Mouse (Mus musculus) hindbrain, embryonic 15.5 days (tissue): ENCODE data around the gene Anp32e. TPM values are rescaled to one million over a fixed set of nuclear protein-coding genes. Genes with fewer than 3 reads are reported as not detected.
"Not testable (repeated sequence)": the region's sequence is repeated elsewhere in the genome, so short reads cannot be mapped to it uniquely, and the experiment has no call there.

Experiments used
- ATAC-seq: fragments of 200-750 bp; cut with Nextera tagmentation; 2 replicates; pipeline ENCODE4 v1.8.0; 2017; ENCODE audit warnings: low read depth, moderate number of reproducible peaks, moderate TSS enrichment; ENCODE audit not compliant: low FRiP score
- H3K27ac ChIP-seq: fragments of 300-500 bp; sonication (generic); replicated peaks from 2 replicates; pipeline ENCODE4 v1.5.1; 2015; ENCODE audit warnings: mild to moderate bottlenecking, inconsistent platforms
- H3K27me3 ChIP-seq: fragments of 300-500 bp; sonication (generic); 2 replicates; pipeline ENCODE4 v1.6.1; 2015; ENCODE audit warnings: control low read depth, inconsistent platforms
- H3K36me3 ChIP-seq: fragments of 300-500 bp; sonication (generic); 2 replicates; pipeline ENCODE4 v1.6.1; 2015; ENCODE audit warnings: control low read depth, inconsistent platforms
- H3K4me1 ChIP-seq: fragments of 300-500 bp; sonication (generic); replicated peaks from 2 replicates; pipeline ENCODE4 v1.6.1; 2015; ENCODE audit warnings: control low read depth, inconsistent platforms
- H3K4me2 ChIP-seq: fragments of 300-500 bp; sonication (generic); 2 replicates; pipeline ENCODE4 v1.6.1; 2015; ENCODE audit warnings: moderate library complexity, mild to moderate bottlenecking, inconsistent platforms
- H3K4me3 ChIP-seq: fragments of 300-500 bp; sonication (generic); 2 replicates; pipeline ENCODE4 v1.5.1; 2015; ENCODE audit warnings: mild to moderate bottlenecking, inconsistent platforms
- H3K9ac ChIP-seq: fragments of 300-500 bp; sonication (generic); 2 replicates; pipeline ENCODE4 v1.6.1; 2015; ENCODE audit warnings: inconsistent platforms
- H3K9me3 ChIP-seq: fragments of 300-500 bp; sonication (generic); 2 replicates; pipeline ENCODE4 v1.6.1; 2016; ENCODE audit warnings: control low read depth, inconsistent platforms
- WGBS: fragments of 180-500 bp; shearing (Covaris S2); methylation state at CpG from one replicate; pipeline ENCODE4 v1.1.7; 2015; 5-methylcytosine and 5-hydroxymethylcytosine counted together
- polyA plus RNA-seq: library from polyadenylated mRNA; unstranded; fragments of >200 nt; fragmentation: Nextera tagmentation; extraction: Ambion mirVana; gene quantifications from 2 replicates; pipeline ENCODE4 v1.2.1, GENCODE M21; 2015

Gene Anp32e
- polyA plus RNA-seq, 1 experiment from 2014 or later = 117 TPM

DNA sequence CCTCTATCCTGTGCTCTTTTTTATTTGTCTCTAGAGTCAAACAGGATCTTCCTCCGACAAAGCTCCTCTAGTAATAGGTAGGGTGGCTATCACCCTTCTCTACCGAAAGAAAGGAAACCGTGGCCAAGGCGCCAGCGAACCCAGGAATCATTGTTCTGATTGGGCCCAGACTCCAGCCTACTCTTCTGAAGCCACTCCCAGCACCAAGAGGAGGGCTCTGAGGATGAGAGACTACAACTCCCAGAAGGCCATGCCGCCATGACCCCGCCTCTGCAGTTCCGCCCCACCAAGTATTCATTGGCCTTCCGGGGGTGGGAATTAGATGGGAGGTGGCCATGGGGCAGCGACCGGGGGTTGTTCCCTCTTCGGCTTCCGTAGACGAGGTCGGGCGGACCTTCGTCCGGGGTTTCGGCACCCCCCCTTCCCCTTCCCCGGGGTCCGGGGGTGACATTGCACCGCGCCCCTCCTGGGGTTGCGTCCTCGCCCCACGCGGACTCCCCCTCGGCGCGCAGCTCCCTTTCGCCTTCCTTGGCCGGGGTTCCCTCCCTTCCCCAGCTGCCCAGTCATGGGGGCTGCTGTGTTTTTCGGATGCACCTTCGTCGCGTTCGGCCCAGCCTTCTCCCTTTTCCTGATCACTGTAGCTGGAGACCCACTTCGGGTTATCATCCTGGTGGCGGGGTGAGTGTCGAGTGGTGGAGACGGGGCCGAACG is 35.3 kb upstream of the Anp32e start, which contains the start of gene Aph1a:
Gene Aph1a (plus strand): TSS at position 364 of the 711 bp plus-strand sequence.
- not testable (repeated sequence) for H3K27me3 ChIP-seq, H3K36me3 ChIP-seq, H3K9me3 ChIP-seq
- Histone ChIP-seq H3K9ac (peak within 1 kb of the TSS; percentile 62), H3K4me2 (peak within 1 kb of the TSS; percentile 64), H3K4me1 (peaks cover 24% of the 10 kb centered on the region), H3K4me3 (peak within 1 kb of the TSS; percentile 56), H3K27ac (peak within 1 kb of the TSS; percentile 76)
- under 1% methylated on average over 25 of the region's 43 CpGs for WGBS
- ATAC-seq = peak; percentile 98

DNA sequence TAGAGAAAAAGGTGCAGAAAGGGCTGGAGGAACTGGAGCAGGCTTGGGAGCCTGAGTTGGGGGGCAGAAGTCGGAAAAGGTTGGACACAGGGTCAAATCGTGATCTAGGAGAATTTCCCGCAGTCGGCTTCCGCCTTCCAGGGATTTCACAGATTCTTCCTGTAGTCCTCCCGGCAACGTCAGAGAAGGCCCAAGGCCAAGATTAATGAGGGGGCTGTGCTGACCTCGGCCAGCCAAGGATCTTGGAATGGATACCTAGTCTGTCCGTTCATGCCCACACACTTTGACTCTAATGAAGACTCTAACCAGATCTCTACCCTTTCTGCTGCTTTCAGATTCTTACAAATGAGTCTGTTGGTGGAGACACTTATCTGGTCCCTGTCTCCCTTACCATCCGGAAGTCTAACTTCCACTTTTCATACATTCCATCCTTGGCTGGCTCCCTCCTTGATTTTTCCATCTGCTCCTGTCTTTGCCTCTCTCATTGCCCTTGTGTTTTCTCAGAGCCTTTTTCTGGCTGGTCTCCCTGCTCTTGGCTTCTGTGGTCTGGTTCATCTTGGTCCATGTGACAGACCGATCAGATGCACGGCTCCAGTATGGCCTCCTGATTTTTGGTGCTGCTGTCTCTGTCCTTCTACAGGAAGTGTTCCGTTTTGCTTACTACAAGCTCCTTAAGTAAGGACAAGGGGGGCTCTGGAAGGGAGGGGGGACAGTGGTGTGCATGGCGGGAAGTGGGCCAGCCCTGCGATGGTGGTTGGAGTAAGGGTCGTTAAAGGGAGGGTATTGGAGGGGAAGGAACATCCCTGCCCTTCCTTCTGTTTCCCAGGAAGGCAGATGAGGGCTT is 34.5 kb upstream of the Anp32e start:
- 16% methylated on average over 16 of the region's 16 CpGs for WGBS
- no peak for ATAC-seq
- H3K4me3 ChIP-seq = peak overlapping the region; percentile 56
- H3K27ac ChIP-seq = peak overlapping the region; percentile 76
- H3K36me3 ChIP-seq = peaks cover 7% of the 10 kb centered on the region; the same call in 1 of the 2 replicates
- H3K9ac ChIP-seq = peak overlapping the region; percentile 62
- H3K27me3 ChIP-seq = no peaks in the 10 kb centered on the region
- peaks cover 24% of the 10 kb centered on the region for H3K4me1 ChIP-seq
- H3K9me3 ChIP-seq = no peaks in the 10 kb centered on the region
- peak overlapping the region; percentile 64 for H3K4me2 ChIP-seq

DNA sequence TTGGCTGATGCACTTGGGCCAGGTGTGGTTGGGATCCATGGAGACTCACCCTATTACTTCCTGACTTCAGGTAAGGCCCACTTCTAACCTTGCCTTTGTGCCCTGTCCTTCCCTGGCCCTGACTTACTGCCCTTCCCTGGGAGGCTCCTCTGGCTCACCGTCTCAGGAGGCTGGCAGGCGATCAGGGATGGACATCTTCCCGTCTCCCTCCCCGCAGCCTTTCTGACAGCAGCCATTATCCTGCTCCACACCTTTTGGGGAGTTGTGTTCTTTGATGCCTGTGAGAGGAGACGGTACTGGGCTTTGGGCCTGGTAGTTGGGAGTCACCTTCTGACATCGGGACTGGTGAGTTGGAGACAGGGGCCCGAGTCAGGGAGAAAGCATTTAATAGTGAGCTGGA is 33.5 kb upstream of the Anp32e start:
- ATAC-seq, H3K27ac ChIP-seq, H3K9ac ChIP-seq, H3K9me3 ChIP-seq, H3K27me3 ChIP-seq, H3K36me3 ChIP-seq: not testable (repeated sequence)
- H3K4me2 ChIP-seq = peak overlapping the region; percentile 64; the same call in 1 of the 2 replicates
- WGBS = 92% methylated on average over 7 of the region's 7 CpGs
- H3K4me1 ChIP-seq = peaks cover 24% of the 10 kb centered on the region
- H3K4me3 ChIP-seq = 0 out of 2 replicates have a peak overlapping the region, but pooled peaks have one; percentile 5

DNA sequence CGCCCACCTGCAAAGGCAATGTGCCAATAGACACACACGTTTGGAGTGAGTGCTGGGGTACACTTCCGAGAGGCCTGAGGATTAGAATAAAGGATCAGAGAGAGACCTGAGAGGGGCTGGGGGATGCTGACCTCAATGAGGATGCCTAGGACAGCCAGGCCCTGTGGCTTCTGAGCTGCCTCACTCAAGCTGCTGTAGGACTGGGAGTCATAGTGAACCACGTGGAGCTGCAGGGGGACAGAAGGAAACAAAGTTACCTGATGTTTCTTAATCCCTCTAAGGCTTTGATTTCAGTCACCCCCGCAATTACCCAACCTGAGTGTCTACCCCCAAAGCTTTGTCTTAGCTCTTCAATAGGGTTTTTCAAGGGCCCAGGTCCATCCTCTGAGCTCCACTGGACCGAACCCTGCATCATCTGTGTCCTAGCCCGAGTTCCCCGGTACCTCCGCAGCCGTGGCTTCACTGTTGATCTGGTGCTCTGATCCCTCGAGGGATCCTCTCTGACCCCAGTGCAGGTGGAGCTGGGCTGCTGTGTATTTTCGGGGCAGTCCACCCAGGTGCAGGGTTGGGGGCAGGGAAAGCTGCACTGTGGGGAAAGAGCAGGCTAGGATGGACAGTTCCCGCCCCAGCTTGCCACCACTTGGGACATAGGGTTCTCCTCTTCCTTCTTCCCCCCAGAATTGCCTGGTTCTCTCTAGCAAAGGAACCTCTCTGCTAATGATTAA is 29.1 kb upstream of the Anp32e start:
- Histone ChIP-seq H3K27ac (no peak overlapping the region), H3K36me3 (peaks cover 7% of the 10 kb centered on the region; the same call in 1 of the 2 replicates), H3K9me3 (no peaks in the 10 kb centered on the region), H3K4me3 (no peak overlapping the region), H3K27me3 (peaks cover 15% of the 10 kb centered on the region), H3K4me2 (no peak overlapping the region), H3K4me1 (peaks cover 18% of the 10 kb centered on the region), H3K9ac (no peak overlapping the region)
- WGBS = 84% methylated on average over 13 of the region's 13 CpGs
- ATAC-seq = no peak

DNA sequence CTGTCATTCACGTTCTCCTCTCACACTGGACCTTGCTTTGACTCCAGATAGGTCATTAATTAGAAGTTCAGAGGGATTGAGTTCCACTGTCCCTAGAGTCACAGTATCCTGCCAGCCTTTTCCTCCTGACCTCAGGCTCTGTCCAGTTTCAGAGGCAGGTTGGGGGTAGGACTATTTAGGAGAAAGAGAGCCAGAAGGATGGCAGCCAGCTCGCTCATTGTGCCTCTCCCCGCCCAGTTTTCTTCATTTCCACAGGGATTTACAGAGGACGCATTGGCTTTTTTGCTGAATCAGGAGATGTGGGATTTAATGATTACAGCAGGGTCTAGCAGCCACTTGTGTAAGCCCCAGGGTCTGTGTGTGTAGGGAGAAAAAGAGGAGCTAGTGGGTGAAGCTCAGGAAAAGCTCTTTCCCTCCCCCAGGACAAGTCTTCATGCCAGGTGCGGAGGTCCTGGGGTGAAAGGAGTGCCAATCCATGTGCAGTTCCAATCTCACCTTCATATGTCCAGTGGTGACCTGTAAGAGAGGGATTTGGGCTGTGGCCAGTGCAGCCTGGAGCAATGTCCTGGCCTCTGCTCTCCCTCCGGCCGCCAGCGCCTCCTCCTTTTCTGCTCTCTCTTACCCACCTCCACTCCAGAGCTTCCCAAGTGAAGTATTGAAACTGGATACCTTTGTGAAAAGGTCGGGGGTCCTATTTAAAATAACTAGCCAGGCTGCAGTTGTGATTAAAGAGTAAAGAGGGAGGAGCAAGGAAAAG is 27.3 kb upstream of the Anp32e start:
- no peak overlapping the region for H3K4me3 ChIP-seq
- H3K27me3 ChIP-seq = peaks cover 19% of the 10 kb centered on the region
- H3K4me1 ChIP-seq = peaks cover 27% of the 10 kb centered on the region
- no peak overlapping the region for H3K9ac ChIP-seq
- no peak overlapping the region for H3K27ac ChIP-seq
- no peaks in the 10 kb centered on the region for H3K9me3 ChIP-seq
- H3K4me2 ChIP-seq = no peak overlapping the region
- 76% methylated on average over 9 of the region's 9 CpGs for WGBS
- no peak for ATAC-seq
- H3K36me3 ChIP-seq = peaks cover 7% of the 10 kb centered on the region; the same call in 1 of the 2 replicates

DNA sequence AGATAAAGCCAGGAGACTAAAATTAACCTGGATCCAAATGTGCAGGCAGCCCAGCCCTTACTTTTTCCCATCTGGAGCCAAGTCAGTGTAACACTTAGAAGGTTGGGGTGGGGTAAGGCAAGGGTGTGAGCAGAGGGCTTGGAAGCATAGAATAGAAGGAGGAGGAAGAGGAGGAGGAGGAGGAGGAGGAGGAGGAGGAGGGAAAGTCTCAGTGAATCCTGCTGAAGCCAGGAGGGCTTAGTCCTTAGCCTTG is 26.7 kb upstream of the Anp32e start:
- no peak for ATAC-seq
- Histone ChIP-seq H3K4me3 (no peak overlapping the region), H3K27me3 (peaks cover 19% of the 10 kb centered on the region), H3K4me1 (peaks cover 30% of the 10 kb centered on the region), H3K4me2 (no peak overlapping the region), H3K9me3 (no peaks in the 10 kb centered on the region), H3K36me3 (peaks cover 7% of the 10 kb centered on the region; the same call in 1 of the 2 replicates), H3K9ac (no peak overlapping the region), H3K27ac (no peak overlapping the region)

DNA sequence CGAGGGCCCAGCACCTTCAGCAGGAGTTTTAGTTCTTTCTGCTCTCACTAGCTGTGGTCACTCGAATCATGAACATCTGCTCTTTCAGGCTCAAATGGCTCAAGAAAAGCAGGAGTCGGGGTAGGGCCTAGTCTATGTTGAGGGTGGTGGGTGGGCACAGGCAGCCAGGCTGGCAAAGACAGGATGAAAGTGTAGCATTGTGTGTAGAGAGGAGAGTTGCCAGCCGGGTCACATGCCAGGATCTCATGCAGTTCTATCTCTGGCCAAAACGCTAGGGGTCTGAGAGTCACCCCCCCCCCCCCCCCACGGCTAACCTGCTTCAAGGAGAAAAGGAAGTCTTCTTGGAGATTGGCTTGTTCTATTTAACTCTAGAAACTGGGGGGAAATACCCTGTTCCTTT is 26.4 kb upstream of the Anp32e start:
- peaks cover 21% of the 10 kb centered on the region for H3K27me3 ChIP-seq
- no peaks in the 10 kb centered on the region for H3K9me3 ChIP-seq
- H3K4me1 ChIP-seq = peaks cover 30% of the 10 kb centered on the region
- ATAC-seq = no peak
- H3K4me3 ChIP-seq = no peak overlapping the region
- H3K27ac ChIP-seq = no peak overlapping the region
- H3K36me3 ChIP-seq = peaks cover 3% of the 10 kb centered on the region; the same call in 1 of the 2 replicates
- H3K4me2 ChIP-seq = no peak overlapping the region
- H3K9ac ChIP-seq = no peak overlapping the region
- 45% methylated on average over 6 of the region's 6 CpGs for WGBS

DNA sequence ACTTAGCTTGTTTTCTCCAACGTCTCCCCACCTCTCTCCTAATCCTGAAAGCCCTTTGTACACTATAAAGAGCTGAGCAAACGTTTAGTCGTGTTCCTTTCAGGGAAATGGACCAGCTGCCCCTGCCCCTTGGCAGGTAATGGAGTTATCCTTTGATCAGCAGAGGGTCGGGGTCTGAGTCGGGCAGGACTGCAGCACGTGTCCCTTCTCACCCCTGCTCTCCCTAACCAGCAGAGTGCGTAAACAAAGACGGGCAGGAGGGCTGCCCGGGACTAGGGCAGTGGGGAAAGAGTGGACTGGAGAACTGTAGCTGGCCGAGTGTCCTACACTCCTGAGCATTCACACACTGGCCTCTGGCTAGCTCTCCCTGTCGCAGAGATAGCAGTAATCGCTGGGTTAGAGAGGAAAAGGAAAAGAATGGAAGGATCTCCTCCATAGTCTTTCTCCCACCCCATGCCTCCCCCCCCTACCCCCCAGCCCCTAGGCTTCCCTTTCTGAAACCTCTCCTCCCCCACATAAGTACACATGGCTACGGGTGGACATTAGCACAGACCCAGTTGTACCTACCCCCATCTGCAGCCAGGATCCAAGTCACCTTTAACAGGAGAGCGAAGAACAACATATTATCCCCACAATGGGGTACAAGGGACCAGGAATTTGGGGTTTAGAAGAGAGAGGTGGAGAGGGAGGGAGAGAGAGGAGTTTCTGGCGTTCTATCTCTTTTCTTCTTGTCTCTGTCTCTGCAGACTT is 25.1 kb upstream of the Anp32e start:
- Histone ChIP-seq H3K9me3 (no peaks in the 10 kb centered on the region), H3K36me3 (no peaks in the 10 kb centered on the region), H3K4me2 (peak overlapping the region; percentile 61), H3K27me3 (peaks cover 27% of the 10 kb centered on the region), H3K27ac (no peak overlapping the region), H3K4me3 (peak overlapping the region; percentile 25), H3K4me1 (peaks cover 30% of the 10 kb centered on the region), H3K9ac (no peak overlapping the region)
- 3% methylated on average over 15 of the region's 15 CpGs for WGBS
- ATAC-seq = no peak

DNA sequence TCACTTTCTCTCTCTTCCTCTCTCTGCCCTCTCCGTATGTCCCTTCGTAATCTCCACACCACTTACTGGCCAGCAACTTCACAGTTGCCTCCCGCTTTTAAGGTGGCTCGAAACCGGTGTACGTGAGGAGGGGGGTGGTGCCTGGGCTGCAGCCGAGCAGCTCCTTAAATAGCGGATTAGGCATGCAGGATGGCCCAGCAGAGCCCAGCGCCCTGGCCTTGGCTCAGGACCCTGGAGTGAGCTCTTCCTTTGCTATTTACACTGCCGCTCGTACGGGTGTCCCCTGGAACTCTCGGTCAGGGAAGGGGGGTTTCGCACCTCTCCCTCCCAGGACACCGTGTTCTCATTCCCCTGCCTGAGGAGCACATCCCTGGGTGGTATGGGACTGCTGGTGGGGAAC is 24.5 kb upstream of the Anp32e start, which contains the start of gene Car14:
Gene Car14 (minus strand): TSS at position 124 of the 400 bp plus-strand sequence.
- peak within 1 kb of the TSS; percentile 25 for H3K4me3 ChIP-seq
- H3K27me3 ChIP-seq = peaks cover 27% of the 10 kb centered on the region
- H3K27ac ChIP-seq = 0 out of 2 replicates have a peak within 1 kb of the TSS, but pooled peaks have one; percentile 10
- 0% methylated on average over 15 of the region's 15 CpGs for WGBS
- no peaks in the 10 kb centered on the region for H3K36me3 ChIP-seq
- ATAC-seq = no peak; the same call in 1 of the 2 replicates
- no peaks in the 10 kb centered on the region for H3K9me3 ChIP-seq
- peaks cover 30% of the 10 kb centered on the region for H3K4me1 ChIP-seq
- H3K4me2 ChIP-seq = peak within 1 kb of the TSS; percentile 61
- H3K9ac ChIP-seq = peak within 1 kb of the TSS; percentile 26; the same call in 1 of the 2 replicates

DNA sequence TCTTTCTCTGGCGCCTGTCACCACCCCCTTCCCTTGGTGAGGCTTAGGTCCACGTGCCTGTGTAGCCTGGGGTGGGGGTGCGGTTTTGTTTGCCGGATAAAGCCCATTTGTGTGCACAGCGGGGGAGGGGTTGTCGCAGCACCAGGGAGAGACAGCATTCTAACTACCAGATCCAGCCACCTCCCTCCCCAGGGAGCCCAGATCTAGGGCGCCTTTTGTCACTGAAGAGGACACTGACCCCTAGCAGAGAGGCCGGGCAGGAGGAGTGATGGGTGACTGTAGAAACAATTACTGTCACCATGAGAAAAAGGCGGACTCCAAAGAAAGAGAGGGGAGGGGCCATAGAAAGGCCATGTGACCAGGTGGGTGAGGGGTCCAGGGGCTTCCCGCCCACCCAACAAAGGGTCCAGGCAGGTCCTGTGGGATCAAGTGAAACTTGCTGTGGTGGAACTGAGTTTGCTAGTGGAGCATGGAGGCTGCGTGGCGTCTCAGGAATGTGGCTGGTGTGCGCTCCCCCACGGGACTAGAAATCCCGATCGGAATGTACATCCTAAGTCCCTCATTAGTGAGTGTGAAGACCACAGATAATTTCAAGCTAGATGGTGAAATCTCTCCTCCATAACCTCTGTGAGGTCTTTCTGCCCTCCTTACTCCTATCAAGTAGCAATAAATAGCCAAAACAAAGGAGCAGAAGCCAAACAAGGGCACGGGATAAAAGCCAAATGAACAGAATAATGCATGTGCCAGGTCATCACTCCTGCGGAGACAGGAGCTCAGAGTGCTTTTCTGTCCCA is 23.7 kb upstream of the Anp32e start:
- WGBS = under 1% methylated on average over 16 of the region's 18 CpGs
- no peak overlapping the region for H3K27ac ChIP-seq
- H3K4me1 ChIP-seq = peaks cover 30% of the 10 kb centered on the region
- H3K9ac ChIP-seq = 0 out of 2 replicates have a peak overlapping the region, but pooled peaks have one; percentile 1
- H3K9me3 ChIP-seq = no peaks in the 10 kb centered on the region
- peak; percentile 32; the same call in 1 of the 2 replicates for ATAC-seq
- H3K4me3 ChIP-seq = peak overlapping the region; percentile 25
- H3K36me3 ChIP-seq = no peaks in the 10 kb centered on the region
- peak overlapping the region; percentile 61 for H3K4me2 ChIP-seq
- peaks cover 27% of the 10 kb centered on the region for H3K27me3 ChIP-seq
